Mouse (Mus musculus) monocyte, adult 5-6 weeks (primary cell): ENCODE data around the gene Olfr1120. TPM values are rescaled to one million over a fixed set of nuclear protein-coding genes. Genes with fewer than 3 reads are reported as not detected.
"Not testable (repeated sequence)": the region's sequence is repeated elsewhere in the genome, so short reads cannot be mapped to it uniquely, and the experiment has no call there.

Source experiments
- ATAC-seq: fragments of 153-309, 156-312 bp; replicated peaks from 2 replicates; pipeline ENCODE4 v1.8.0; 2017; ENCODE audit warnings: mild to moderate bottlenecking; ENCODE audit not compliant: low TSS enrichment, insufficient number of reproducible peaks, severe bottlenecking, poor library complexity, low FRiP score
- total RNA-seq: library from RNA; stranded (forward); fragments of 200-1000, 200-491, 200-594 nt; gene quantifications from 3 replicates; pipeline ENCODE4 v1.2.3, GENCODE M21; 2017

Gene Olfr1120
- total RNA-seq = not detected in 3 replicates

DNA sequence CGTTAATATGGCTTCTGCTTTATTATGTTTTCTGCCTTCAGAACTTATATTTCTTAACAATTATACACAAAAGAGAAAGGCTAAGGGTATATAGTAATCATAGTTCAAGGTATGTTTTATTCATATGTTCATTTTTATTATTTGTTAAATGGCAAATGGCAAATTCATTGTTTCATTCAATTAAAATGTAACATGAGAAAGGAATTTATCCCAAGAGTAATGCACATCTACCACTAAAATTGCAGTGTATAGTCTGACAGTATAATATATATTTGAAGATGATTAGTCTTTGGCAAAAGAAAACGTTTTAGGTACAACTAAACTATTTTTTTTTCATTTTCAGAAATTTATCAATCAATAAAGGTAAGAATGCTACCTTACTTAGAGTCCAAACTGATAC is at the start of gene Olfr1120:
Gene Olfr1120, plus strand, starts transcription at position 301 of the 400 bp plus-strand sequence.
- ATAC-seq = no peak

GRCm38 (mm10) chr2:87307281-87307680 is 47.3 kb upstream of the Olfr1120 start, which contains the start of gene Olfr1118:
TSS of gene Olfr1118 (plus strand) at chr2:87307581.
- ATAC-seq = no peak

GRCm38 (mm10) chr2:87360121-87360520 is 5.5 kb downstream of the Olfr1120 start:
- ATAC-seq = not testable (repeated sequence)

DNA sequence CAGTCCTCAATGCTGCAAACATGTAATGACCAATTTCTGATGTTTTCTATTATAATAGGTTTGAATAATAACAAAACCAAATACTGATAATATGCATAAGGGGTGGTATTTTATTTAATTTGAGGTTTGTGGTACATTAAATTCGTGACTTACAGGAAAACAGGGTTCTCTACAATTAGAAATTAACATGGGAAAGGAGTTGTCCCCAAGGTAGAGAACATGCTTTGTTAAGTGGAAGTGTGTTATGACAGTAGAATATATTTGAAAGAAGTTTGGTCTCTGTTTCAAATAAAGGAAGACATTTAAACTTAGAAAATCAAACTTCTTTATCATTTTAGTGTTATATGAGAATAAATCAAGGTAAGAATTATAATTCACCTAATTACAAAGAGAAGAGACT is 15.0 kb downstream of the Olfr1120 start, which contains the start of gene Olfr1121:
Gene Olfr1121, plus strand, starts transcription at position 301 of the 400 bp plus-strand sequence.
- ATAC-seq = no peak

DNA sequence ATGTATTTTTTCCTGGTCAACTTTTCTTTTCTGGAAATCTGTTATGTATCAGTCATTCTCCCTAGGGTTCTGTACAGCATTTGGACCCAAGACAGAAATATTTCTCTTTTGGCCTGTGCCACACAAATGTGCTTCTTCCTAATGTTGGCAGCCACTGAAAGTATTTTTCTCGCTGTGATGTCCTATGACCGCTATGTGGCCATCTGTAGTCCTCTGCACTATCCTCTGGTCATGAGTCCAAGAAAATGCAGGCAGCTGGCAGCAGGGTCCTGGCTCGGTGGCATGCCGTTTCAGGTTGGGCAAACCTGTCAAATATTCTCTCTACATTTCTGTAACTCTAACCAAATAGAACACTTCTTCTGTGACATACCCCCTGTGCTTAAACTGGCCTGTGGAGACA is 17.1 kb downstream of the Olfr1120 start:
- no peak for ATAC-seq

DNA sequence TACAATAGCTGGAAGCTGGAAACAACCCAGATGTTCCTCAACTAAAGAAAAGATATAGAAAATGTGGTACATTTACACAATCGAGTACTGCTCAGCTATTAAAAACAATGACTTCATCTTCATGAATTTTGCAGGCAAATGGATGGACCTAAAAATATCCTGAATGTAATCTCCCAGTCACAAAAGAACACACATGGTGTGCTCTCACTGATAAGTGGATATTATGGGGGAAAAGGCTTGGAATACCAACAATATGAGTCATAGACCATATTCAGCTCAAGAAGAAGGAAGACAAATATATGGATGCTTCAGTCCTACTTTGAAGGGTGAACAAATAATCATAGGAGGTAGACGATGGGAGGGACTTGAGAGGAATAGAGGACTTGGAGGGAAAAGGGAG is 29.3 kb downstream of the Olfr1120 start:
- no peak for ATAC-seq

GRCm38 (mm10) chr2:87385549-87385948 is 30.9 kb downstream of the Olfr1120 start, which contains the start of gene Olfr1122:
TSS of gene Olfr1122 (plus strand) at chr2:87385849.
- no peak for ATAC-seq

- not testable (repeated sequence) for ATAC-seq
These were observed 39.0 kb downstream of the Olfr1120 start for GRCm38 (mm10) chr2:87393605-87394004.

DNA sequence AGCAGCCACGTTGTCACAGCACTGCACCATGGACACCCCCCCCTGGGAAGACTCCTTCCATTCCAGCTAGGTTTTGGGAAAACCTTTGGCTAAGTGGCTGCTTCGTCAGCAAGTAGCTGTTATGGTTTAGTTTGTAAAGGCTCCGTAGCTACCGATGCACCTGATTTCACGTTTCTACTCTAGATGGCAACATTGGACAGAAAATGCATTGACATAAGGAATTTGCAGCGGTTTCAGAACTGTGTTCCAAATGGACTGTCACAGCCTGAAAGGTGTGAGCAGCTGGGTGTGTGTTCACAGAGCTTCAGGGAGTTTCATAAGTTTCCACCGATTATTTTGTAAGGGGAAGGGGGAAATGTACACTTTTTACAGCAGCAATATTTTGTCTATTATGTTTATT is 40.1 kb downstream of the Olfr1120 start:
- ATAC-seq = not testable (repeated sequence)

Other genes starting within 250 kb of the Olfr1120 start
- gene Olfr259, start 240.2 kb upstream of the Olfr1120 start, total RNA-seq = not detected in 3 replicates
- not detected in 3 replicates for gene Olfr1110, start 214.5 kb upstream of the Olfr1120 start, total RNA-seq
- not detected in 3 replicates for gene Olfr1111, start 202.2 kb upstream of the Olfr1120 start, total RNA-seq
- gene Olfr1112, start 167.0 kb upstream of the Olfr1120 start, total RNA-seq = not detected in 3 replicates
- not detected in 3 replicates for gene Olfr1113, start 145.8 kb upstream of the Olfr1120 start, total RNA-seq
- not detected in 3 replicates for gene Olfr1115, start 106.8 kb upstream of the Olfr1120 start, total RNA-seq
- gene Olfr1116, start 87.3 kb upstream of the Olfr1120 start, total RNA-seq = not detected in 3 replicates
- not detected in 3 replicates for gene Olfr1118, start 47.2 kb upstream of the Olfr1120 start, total RNA-seq
- not detected in 3 replicates for gene Olfr1121, start 15.1 kb downstream of the Olfr1120 start, total RNA-seq
- gene Olfr1122, start 31.0 kb downstream of the Olfr1120 start, total RNA-seq = not detected in 3 replicates
- not detected in 3 replicates for gene Olfr1123, start 61.8 kb downstream of the Olfr1120 start, total RNA-seq
- gene Olfr1124, start 75.5 kb downstream of the Olfr1120 start, total RNA-seq = not detected in 3 replicates
- not detected in 3 replicates for gene Olfr1126, start 99.1 kb downstream of the Olfr1120 start, total RNA-seq
- gene Pramel7, start 142.3 kb downstream of the Olfr1120 start, total RNA-seq = not detected in 3 replicates
- not detected in 3 replicates for gene Pramel6, start 151.8 kb downstream of the Olfr1120 start, total RNA-seq
- gene Olfr153, start 177.0 kb downstream of the Olfr1120 start, total RNA-seq = not detected in 3 replicates
- not detected in 3 replicates for gene Olfr1128, start 190.7 kb downstream of the Olfr1120 start, total RNA-seq
- gene Olfr1129, start 219.1 kb downstream of the Olfr1120 start, total RNA-seq = not detected in 3 replicates